Mouse (Mus musculus) layer of hippocampus, adult 11-12 months (tissue): ENCODE data around the gene Pdk4.

Experiments
- DNase-seq: peaks from one replicate; pipeline ENCODE4 v3.0.0; 2022; ENCODE audit warnings: low spot score

Pdk4 gene

DNA sequence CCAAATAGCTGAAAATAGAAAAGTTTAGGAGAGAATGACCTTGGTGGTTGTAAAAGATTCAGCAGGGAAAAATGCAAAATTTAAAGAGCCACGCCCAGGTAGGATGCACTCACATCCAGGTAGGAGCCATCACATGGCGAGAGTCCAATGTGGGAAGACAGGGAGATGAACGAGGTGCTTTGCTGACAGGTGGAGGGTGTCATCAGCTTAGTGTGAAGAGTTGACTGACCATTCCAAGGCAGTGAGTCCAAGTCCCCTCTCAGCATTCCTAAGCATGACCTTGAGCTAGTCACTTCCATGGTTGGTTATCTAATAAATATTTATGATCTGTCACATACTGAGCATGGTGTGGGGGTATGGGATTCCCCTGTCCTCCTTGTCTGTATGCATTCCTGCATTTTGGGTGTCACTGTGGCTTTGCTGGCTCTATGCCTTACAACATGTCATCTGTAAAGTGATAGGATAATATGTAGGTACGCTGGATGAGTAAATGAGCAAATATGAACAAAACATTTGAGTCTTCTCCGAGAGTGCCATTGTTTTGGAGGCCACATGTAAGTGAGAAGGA is 51.7 kb downstream of the Pdk4 start:
- DNase-seq, result no peak

DNA sequence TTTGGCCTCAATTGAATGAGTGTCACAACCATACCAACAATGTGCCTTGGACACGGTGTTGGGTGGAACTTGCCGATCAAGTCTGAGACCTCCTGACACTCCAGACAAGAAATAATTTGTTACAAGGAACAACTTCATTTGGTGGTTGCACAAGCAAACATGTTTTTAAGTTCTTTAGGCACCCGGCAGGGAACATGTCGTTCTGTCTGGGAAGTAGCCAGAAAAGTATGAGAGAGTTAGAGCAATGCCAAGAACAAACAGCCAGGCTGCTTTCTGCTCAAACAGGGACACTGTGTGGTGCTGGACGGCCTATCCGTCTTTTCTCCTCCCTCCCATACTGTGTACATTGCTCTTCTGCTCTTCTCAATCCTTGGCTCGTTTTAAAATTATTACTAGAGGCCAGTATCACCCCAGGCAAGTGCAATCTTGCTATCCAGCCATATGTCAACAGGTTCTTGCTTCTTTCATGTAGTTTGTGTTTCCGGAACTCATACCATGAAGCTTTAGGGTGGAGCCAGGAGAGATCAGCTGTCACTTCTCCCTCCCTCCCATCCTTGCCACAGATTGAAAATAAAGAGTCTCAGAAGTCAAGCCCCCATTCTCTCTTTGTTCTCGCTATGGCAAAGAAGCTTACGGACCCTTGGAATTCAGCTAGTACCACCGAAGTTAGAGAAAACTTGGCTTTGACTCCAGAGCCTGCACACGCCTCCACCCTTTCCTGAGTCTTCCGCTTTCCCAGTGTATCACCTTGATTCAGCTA is 52.8 kb downstream of the Pdk4 start:
- peak; percentile 61 for DNase-seq

DNA sequence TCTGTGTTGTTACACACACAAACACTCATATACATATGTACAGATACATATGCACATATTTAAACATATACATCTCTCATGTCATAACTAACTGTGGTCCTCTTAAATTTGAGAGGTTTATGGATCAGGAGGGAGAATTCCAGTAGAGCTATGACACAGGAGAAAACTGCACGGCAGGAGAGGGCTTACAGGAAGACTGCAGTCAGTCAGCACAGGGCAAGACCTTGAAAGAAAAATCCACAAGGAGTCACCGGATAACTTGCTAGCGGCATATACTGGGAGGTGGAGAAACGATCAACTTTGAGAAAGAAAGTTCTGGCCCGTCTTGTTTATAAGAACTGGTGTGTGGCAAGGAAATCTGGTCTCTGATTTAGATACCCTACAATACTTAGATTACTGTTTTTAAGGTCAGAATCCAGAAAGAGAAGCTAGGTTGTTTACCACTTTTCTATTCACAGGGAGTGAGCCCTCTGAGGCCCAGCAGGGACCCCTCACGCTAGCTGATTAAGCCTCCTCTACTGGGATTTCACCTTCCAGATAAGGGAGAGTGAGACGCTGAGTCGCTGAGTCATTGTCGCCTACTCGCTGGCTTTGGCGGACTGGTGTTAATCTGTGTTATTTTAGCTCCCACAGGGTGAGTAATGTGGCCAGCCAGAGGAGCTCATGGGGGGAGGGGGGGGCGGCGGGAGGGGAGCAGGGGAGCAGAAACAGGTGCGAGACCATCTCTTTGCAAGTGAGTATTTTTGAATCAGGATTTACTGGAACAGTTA is 53.6 kb downstream of the Pdk4 start:
- peak; percentile 18 for DNase-seq

DNA sequence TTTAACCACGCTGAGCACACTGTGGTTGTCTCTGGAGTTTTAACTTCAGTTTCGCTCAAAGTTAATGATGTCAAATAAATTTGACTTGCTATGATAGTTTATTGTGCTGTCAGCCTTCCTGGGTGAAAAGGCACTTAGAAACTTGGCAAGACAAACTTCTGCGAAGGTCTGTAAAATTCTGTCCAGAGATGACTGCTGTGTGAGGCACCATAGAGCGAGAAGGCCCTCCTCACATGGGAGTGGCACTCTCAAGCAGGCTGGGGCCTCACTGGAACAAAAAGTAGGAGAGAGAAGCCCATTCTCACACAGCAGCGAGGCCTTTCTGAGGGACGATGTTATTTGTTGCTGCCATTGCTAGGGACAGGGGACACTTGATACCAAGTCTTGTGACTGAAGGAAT is 54.9 kb downstream of the Pdk4 start:
- DNase-seq, result no peak

DNA sequence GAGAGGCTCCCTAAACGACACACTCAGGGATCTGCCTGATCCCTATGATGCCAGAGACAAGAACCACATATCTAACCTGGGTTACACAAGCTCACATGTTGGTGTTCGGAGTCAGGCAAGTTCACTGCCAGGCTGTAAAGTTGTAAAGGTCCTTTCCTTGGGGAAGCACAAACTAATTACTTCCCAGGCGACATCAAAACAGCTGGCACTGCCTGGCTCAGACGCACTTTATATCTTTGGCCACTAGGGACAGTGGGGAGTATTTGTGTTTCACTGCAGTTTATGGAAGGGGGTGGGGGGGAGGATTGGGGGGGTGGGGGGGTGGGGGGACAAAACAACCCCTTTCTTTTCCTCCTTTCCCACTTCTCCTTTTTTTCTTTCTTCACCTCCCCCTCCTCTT is 58.4 kb downstream of the Pdk4 start:
- no peak for DNase-seq

DNA sequence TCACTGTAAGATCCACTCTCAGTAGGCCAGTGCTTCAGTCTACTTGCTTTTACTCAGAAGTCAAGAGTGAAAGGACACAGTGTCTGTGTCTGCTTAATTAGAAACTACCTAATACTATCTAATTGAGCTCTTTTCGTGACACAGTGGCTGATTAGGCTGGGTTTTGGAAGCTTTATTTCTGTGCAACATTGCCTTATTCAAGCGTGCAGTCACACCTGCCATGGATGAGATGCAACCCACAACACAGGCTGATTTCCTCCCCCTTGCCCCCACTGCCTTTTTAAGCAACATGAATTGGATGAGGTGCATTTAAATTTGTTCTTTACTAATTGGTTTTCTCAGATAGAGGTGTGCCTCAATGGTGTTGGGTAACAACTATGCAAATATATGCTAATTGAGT is 62.2 kb downstream of the Pdk4 start:
- no peak for DNase-seq
